Mouse (Mus musculus): ENCODE measurements around the gene Mchr1.

Mchr1 gene

DNA sequence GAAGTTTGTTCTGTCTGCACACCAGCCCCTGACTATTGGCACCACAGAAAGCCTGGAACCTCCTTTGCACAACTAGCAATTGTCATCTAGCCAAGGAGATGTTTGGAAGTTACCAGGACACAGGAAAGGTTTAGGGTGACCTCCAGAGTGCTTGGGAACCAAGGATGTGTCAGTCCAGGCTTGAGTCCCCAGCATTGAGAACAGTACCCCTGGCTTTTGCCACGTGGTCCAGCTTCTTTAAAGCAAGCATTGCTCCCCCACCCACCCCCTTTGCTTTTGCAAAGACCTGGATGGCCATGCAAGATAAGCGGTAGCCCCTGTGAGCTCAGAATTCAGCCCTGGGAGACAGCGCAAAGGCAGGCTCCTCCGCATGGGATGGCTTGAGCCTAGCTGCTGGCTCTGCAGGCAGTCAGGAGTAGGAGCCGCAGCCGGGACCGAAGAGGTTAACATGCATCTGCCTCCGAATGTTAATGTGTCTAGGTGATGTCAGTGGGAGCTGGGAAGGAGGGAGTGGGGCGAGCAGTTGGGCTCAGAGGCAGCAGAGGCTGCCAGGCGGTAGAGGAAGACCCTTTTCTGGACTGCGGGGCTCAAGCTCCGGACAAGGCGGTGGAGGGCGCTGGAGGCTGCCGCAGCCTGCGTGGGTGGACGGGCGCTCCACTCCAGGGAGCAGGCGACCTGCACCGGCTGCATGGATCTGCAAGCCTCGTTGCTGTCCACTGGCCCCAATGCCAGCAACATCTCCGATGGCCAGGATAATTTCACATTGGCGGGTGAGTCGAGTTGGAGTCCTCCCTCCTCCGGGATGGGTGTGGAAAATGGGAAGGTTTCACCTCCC lies at the start of gene Mchr1:
TSS of gene Mchr1 (plus strand) at position 414 of the 835 bp plus-strand sequence.
- DNase-seq, result peak; percentile 71 to 72

DNA sequence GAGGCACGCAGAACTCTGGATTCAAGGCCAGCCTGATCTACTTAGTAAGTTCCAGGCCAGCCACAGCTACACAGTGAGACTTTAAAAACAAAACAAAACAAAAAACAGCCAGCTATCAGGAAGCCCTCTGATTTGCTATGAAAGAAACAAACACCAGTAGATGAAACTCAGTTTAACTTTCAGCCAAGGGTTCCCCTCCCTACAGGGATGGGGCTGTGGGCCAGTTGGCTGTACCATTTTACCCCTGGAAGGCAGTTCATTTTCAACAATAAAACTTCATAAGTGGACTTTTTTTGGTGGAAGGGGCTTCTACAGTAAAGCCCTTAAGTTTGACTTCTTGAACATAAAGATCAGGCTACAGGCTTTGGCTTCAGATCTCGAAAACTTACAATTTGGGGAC lies 46.2 kb upstream of the Mchr1 start:
- DNase-seq, result peak in 1 of 2 experiments; percentile 18

DNA sequence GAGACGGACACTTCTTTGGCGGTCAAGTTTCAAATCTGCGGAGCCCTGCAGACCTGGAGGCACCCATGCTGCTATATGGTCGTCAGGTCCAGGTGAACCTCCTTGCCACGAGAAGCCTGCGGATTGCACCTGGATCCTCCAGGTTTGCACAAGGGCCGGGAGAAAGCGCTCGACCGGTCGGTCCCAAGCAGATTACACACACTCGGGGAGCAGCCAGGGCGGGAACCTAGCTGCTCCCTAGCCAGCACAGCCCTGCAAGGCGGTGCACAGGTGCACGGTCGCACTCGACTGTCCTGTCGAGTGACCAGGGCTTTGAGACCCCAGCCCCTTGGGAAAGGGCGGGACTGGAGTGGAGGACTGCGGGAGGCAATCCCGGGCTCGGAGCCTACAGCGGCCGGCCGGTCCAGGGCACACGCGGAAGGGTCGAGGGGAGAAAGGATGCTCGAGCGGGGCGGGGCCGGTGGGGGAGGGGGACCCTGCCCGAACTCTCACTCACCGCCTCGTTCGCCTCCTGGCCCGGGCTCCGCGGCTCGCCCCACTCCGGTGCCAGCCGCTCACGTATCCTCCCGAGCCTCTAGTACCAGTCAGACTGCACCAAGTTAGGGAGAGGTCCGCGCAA lies 45.2 kb upstream of the Mchr1 start:
- peak in 1 of 2 experiments; percentile 75 for DNase-seq

DNA sequence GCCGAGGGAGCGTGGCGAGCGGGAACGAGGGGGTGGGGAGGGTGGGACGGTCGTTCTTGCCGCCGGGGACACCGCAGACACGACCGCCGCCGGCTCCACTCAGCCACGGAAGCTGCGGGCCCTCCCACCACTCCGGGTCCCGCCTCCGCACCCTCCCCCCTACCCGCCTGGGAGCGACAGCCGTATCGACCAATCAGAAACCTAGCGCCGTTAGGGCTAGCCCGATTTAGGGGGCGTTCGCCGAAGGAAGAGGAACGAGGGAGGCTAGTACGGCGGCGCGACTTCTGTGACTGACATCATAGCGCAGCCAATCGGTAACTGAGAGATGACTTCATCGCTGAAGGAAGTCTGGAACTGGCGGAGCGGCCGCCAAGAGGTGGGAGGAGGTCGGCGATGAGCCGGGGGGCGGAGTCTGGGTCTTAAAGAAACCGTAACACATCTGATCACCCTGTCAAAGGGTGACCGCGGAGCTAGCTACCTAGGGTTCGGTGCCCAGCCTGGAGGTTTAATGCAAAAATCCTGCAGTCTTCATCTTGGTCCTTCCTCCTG lies 44.6 kb upstream of the Mchr1 start, which contains the start of gene Mrtfa:
TSS of gene Mrtfa (minus strand) at position 128 of the 549 bp plus-strand sequence.
- DNase-seq, result peak; percentile 99 to 100

DNA sequence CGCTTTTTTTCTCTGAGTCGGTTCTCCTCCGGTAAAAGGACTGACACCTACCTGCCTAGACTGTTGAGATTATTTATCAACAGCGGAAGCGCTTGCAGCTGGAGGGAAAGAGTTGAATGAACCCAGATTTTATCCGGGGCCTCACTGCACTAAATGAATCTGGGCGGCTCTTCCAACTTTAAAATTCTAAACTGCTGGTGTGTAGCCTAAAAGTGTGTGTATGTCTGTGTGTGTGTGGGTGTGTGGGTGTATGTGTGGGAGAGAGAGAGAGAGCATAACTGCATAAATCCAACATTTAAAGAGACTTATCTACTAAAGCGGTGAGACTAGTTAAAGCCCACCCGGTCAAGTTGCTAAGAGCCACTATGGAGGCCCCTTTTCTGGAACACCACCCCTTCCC lies 44.0 kb upstream of the Mchr1 start:
- no peak for DNase-seq

DNA sequence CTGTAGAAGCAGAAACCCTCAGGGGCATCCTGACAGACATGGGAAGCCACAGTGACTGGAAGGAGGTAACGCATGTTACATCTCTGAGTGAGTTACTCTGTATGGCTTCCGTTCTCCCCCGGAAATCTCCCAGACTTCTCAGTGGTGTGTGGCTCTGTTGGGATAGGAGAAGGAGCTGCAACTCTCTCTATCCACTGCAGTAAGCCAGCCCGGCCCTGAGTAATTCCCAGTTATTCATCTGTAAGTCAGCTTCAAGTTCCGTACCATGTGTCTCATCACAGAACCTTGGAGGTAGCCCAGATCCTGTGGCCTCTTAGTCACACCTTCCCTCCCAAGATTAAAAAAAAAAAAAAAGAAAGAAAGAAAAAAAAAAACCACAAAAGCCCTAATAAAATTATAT lies 43.0 kb upstream of the Mchr1 start:
- peak in 1 of 2 experiments; percentile 6 for DNase-seq

DNA sequence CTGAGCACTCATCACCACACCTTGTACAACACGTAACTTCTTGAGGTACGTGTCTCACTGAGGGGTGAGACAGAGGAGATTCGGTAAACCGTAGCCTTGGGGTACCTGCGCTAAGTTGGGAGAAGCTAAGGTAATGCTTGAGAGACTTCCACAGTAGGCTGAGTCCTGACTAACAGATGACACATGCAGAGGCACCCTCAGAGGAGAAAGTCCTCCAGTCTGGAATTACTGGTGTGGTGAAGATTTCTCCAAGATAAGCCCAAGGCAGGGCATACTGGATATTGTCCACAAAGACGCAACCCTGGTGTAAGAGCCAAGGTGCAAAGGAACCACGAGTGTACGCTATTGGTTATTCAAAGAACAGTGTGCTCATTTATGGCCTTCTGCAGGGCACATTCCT lies 42.4 kb upstream of the Mchr1 start:
- DNase-seq, result no peak

DNA sequence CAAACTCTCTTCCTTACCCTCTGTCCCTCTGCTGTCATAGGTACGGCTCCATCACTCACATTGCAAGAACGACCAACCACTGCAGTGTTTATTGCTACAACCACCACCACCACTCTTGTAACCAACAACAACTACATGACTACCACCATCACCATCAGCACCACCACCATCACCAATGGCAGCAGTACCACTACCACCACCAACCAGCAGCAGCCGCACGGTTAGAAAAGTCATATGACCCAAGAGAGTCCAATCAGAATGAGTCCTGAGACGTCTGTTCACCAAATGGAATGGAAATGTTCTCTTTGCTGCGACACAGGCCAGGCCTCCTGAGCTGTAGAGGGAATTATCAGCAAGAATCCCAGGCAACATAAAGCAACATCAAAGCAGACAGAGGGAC lies 40.5 kb upstream of the Mchr1 start:
- no peak for DNase-seq

DNA sequence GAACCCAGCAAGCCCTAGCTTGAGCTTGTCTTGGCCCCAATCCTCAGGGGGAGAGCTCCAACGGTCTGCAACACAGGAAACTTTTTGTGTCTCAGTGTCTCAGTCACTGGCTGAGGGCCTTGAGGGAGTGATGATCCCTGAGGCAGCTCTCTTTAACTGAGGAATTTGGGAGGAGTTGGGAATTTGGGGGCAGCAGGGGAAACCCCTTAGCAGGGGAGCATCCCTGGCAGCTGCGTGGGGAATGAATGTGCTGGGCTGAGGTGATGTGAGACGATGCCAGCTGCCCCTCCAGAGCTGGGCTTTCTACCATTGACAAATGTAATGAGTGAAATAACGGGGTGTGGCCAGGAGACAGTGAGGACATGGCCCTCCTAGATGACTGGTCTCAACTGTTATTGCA lies 39.9 kb upstream of the Mchr1 start:
- no peak for DNase-seq

DNA sequence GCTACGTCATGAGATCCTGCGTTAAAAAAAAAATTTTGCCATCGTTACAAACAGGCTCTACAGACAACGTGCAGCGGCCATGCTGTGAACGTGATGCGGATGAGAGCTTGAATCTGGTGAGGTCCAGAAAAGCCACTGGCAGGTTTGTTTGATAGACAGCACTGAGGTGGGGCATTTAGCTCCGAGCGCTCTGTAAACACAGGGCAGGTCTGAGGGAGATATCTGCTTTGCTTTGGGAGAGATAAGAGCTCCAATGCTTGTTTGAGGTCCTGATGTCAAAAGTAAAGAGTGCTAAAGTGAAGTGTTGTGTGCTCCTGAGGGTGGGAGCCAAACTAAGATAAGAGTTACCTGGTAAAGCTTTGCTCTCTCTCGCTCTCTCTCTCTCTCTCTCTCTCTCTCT lies 38.1 kb upstream of the Mchr1 start:
- no peak for DNase-seq

DNA sequence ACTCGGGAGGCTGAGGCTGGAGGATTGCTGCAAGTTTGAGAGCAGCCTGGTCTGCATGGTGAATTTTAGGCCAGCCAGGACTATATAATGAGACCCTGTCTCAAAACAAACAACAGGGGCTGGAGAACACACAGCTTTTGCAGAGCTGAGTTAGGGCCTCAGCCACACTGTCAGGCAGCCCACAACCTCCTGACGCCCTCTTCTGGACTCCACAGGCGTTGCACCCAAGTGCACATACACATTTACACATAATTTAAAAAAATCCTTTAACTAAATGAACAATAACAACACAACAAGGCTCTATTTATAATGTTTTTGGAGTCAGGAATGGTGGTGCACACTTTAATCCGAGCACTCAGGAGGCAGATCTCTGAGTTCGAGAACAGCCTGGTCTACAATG lies 36.9 kb upstream of the Mchr1 start:
- no peak for DNase-seq

DNA sequence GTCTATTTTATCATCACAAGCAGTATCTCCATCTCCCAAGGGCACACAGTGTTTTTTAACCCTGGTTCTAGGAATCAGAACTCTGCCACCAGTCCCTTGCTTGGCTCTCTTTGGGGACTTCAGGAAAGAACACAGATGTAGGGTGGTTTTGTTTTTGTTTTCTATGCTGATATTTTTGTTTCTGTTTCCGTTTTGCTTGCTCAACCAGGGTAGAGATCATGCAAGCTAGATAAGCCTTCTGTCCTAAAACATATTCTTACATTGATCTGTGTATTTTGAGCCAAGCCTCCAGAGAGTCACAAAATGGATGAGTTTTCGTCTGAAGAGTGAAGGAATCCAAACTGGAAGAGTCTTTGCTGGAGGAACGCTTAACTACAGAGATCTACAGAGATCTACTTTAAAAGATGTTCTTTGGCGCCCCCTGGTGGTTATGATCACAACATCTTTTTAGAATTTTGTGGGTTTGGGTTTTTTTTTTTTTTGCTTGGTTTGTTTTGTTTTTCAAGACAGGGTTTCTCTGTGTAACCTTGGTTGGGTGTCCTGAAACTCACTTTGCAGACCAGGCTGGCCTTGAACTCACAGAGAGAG lies 35.8 kb upstream of the Mchr1 start:
- peak; percentile 86 to 93 for DNase-seq

DNA sequence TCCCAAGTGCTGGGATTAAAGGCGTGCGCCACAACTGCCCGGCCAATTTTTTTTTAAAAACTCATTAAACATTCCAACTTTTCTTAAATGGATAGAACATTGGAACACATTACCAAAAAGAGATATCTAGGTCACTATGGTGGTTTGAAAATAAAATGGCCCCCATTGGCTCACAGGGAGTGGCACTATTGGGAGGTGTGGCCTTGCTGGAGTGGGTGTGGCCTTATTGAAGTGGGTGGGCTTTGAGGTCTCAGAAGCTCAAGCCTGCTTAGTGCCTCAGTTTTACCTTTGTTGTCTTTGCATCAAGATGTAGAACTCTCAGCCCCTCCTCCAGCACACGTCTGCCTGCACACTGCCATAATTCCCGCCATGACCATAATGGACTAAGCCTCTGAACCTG lies 32.8 kb upstream of the Mchr1 start:
- no peak for DNase-seq

DNA sequence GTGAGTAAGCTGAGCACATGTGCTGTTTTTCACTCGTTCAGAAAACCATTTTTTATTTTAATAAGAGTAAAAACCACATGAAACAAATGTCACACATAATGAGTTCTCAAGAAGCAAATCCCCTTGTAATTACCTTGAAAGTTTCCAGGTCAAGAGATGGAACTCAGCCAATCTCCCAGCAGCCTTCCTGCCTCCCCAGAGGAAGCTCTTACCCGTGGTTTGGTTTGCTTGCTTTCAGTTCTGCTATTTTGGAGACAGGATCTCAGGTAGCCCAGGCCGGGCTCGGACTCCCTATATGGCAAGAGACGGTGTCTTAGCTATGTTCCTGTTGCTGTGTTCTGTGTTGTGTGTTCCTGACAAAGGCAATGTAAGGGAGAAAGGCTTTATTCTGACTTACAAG lies 24.8 kb upstream of the Mchr1 start:
- DNase-seq, result no peak

DNA sequence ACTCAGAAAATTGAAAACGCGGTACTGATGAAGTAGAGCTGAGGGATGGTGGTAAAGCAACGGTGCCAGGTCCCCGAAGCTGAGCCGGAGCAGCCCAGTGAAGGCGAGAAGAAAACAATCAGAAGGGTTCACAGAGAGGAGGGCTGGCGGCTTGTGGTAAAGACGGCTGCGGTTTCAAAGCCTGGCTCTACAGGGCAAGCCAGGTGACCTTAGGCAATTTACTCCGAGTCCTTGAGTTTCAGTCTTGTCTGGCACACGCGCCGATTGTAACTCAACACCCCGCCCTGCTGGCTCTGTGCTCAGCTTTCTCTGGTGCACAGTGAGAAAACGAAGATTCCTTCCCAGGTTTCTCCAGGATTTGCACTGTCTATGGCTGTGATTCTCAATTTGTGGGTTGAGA lies 22.3 kb upstream of the Mchr1 start:
- no peak for DNase-seq

DNA sequence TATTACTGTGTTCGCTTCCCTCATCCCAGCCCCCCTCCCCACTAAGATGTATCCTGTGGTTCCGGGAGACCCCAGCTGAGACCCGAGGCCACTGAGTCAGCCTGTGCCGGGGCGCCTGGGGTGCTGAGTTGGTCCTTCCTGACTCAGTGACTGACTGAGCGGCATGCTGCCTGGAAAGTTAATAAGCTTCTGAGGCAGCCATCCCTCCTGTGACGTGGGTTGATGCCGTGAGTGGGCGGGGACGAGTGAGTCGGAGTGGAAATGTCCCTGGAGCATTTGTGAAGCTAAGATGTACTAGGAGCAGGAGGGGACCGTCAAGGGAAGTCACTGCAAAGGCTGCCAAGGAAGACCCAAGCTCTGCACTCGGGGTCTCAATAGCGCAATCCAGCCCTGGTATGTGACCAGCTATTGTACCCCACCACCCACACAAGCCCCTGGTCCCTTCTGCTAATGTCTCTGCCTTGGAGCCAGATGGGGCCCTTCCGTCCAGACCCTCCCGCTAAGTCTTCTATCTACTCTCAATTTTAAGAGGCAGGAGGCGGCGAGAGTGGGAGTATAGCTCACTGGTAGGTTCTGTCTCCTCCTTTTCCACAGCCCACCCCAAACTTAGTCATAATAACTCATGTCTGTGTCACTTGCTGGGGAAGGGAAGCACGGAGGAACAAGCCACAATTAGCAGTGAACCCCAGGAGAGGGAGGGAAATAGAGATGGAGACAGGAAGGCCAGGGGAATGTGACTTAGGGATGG lies 18.2 kb upstream of the Mchr1 start:
- DNase-seq, result no peak

DNA sequence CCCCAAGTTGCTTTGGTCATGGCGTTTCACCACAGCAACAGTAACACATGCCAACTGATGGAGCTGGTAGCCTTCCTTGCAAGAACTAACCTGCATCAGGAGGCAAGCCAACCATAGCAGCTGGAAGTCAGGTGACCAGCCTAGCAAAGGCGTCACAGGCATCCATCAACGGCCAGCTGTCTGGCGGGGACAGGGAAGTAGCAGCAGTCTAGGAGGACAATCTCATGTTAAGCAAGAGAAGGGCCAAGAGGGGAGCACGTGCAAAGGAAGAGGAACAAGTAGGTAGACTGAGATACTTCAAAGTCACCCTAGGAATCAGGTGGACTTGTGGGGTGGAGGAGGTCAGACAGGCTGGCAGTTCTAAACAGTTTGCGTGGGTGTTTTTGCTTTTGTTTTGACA lies 16.2 kb upstream of the Mchr1 start:
- no peak for DNase-seq

DNA sequence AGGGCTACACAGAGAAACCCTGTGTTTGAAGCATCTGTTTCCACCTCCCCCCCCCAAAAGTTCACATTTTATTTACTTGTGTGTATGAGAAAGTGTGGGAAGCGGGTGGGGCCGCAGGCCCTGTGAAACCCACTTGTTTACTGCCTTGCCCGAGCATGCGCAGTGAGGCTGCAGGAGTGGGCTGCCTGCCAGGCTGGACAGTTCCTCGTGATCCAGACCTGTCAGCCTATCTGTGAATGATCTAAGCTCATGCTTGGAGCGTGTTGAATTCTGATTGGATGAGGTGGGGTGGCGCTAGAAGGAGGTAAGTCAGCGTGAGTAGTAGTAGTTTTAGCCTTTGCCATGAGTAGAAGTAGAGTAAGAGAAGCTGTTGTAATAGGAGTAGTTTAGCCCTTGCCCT lies 15.2 kb upstream of the Mchr1 start:
- peak; percentile 52 to 55 for DNase-seq

DNA sequence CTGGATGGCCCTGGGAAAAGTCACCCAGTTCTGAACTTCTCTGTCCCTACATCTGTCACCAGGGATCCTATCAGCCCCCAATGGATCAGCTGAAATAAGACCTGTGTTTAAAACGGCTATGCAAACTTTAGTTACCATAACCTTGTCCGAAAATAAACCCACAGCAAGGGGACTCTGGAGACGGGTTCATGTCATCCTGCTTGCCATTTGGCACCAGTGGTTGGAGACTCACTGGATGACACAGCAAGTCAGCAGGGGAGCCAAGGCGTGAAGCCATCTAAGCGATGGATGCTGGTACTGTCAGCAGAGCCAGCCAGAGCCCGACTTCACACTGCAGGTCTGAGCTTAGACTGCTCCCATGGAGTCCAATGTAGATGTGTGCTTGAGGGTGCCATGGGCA lies 13.9 kb upstream of the Mchr1 start:
- peak in 1 of 2 experiments; percentile 31 for DNase-seq

DNA sequence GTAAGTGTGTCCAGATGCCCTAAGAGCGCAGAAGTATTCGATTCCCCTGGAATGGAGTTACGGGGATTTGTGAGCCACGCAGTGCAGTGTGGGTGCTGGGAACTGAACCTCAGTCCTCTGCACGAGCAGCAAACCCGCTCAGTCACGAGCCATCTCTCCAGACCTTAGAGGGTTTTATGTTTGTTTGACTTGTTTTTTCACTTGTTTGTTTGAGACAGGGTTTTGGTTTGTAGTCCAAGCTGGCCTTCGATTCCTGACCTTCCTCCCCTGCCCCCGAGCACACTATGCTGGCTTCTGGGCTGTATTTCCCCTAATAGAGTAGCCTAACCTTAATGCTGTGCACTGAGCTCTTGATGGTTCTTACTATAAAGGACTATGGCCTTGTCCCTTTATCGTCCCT lies 10.3 kb upstream of the Mchr1 start:
- no peak for DNase-seq

DNA sequence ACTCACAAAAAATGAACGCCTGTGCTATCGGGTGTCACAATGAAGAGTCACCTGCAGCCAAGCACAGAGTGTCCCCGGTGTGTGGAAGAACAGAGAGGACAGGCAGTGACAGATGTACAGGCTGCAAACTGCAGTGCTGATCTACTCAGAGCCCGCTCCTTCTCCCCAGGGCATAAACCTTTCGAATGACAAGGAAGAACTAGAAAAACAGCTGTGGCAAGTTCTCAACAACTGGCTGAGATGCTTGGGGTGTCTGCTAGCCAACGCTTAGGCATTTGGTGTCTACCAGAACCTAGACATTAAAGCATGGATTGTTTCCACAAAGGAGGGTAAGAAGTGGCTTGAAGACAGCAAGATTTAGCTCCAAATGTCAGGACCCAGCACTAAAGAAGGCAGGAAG lies 9.6 kb upstream of the Mchr1 start:
- DNase-seq, result no peak

DNA sequence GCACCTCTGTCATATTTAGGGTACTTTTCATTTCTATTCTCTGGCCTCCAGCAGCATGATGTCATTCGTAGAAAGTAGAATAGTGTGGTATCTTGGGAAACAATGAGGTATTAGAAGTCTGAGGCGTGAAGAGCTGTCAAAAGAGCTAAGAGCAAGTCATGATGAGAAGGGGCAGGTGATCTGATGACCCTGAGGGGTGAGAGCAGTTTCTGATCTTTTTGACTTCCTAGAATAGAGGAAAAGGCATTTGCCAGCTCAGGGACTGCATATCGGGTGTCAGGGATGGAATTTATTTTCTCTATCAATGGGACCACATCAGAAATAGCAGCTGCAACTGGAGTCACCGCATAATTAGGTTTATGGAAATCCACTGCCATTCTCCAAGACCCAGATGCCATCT lies 8.5 kb upstream of the Mchr1 start:
- DNase-seq, result no peak

DNA sequence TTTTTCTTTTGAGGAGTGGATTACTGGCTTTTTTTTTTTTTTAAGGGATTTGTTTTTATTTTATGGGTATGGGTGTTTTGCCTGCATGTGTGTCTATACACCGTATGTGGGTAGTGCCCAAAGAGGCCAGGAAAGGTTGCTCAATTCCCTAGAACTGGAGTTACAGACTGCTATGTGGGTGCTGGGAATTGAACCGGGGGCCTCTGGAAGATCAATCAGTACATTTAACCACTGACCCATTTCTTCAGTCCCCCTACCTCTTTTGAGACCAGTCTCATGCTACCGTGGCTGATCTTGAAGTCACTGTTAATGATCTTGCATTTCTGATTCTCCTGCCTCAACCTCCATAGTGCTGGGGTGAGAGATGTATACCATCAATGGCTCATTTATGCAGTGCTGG lies 8.0 kb upstream of the Mchr1 start:
- DNase-seq, result no peak
